Mouse (Mus musculus) forebrain, embryonic 13.5 days (tissue): ENCODE data around the gene 2410137M14Rik. TPM values are rescaled to one million over a fixed set of nuclear protein-coding genes. Genes with fewer than 3 reads are reported as not detected.
A peak's percentile ranks its signal among the peaks of the same experiment; 100 is the strongest.
"Not testable (repeated sequence)": the region's sequence is repeated elsewhere in the genome, so short reads cannot be mapped to it uniquely, and the experiment has no call there.

Experiments used
- ATAC-seq: fragments of 200-750 bp; cut with Nextera tagmentation; 2 replicates; pipeline ENCODE4 v1.8.0; 2017
- H3K27ac ChIP-seq: fragments of 300-500 bp; sonication (generic); 2 replicates; pipeline ENCODE4 v1.5.1; 2015; ENCODE audit warnings: inconsistent platforms, mild to moderate bottlenecking, moderate library complexity
- H3K27me3 ChIP-seq: fragments of 300-500 bp; sonication (generic); 2 replicates; pipeline ENCODE4 v1.6.1; 2015; ENCODE audit warnings: mild to moderate bottlenecking, inconsistent platforms
- H3K36me3 ChIP-seq: fragments of 300-500 bp; sonication (generic); 2 replicates; pipeline ENCODE4 v1.6.1; 2015; ENCODE audit warnings: mild to moderate bottlenecking, inconsistent platforms; ENCODE audit not compliant: poor library complexity, severe bottlenecking
- H3K4me1 ChIP-seq: fragments of 300-500 bp; sonication (generic); 2 replicates; pipeline ENCODE4 v1.6.1; 2015; ENCODE audit warnings: inconsistent platforms
- H3K4me2 ChIP-seq: fragments of 300-500 bp; sonication (generic); 2 replicates; pipeline ENCODE4 v1.6.1; 2015; ENCODE audit warnings: inconsistent platforms, mild to moderate bottlenecking, moderate library complexity
- H3K4me3 ChIP-seq: fragments of 300-500 bp; sonication (generic); 2 replicates; pipeline ENCODE4 v1.5.1; 2015; ENCODE audit warnings: mild to moderate bottlenecking, inconsistent platforms
- H3K9ac ChIP-seq: fragments of 300-500 bp; sonication (generic); 2 replicates; pipeline ENCODE4 v1.6.1; 2015; ENCODE audit warnings: mild to moderate bottlenecking, inconsistent platforms
- H3K9me3 ChIP-seq: fragments of 300-500 bp; sonication (generic); replicated peaks from 2 replicates; pipeline ENCODE4 v1.6.1; 2016; ENCODE audit warnings: inconsistent platforms
- WGBS: fragments of 180-500 bp; shearing (Covaris S2); methylation state at CpG from one replicate; pipeline ENCODE4 v1.1.7; 2015; 5-methylcytosine and 5-hydroxymethylcytosine counted together
- polyA plus RNA-seq: library from polyadenylated mRNA; unstranded; fragments of >200 nt; fragmentation: Nextera tagmentation; extraction: Ambion mirVana; gene quantifications from 2 replicates; pipeline ENCODE4 v1.2.1, GENCODE M21; 2015

Gene 2410137M14Rik
- 0.48 TPM in 1 of 2 replicates, not detected in the other for polyA plus RNA-seq

- ATAC-seq: no peak
- Histone ChIP-seq H3K4me2 (no peak within 1 kb of the TSS), H3K36me3 (no peaks in the 10 kb centered on the region)
Observed at GRCm38 (mm10) chr17:36981221-36981813, at the start of gene 2410137M14Rik. Gene 2410137M14Rik, minus strand, starts transcription at chr17:36981237.

GRCm38 (mm10) chr17:37029162-37029561 lies 48.1 kb upstream of the 2410137M14Rik start:
- ATAC-seq: peak; percentile 25
- 66% methylated on average over 8 of the region's 8 CpGs for WGBS
- H3K27me3 ChIP-seq: no peaks in the 10 kb centered on the region

More at GRCm38 (mm10) chr17:36981221-36981813, at the start of gene 2410137M14Rik:
- H3K9ac ChIP-seq: no peak within 1 kb of the TSS
- H3K27ac ChIP-seq: no peak within 1 kb of the TSS
- peaks cover 12% of the 10 kb centered on the region; the same call in 1 of the 2 replicates for H3K27me3 ChIP-seq
- 15% methylated on average over 18 of the region's 18 CpGs for WGBS
- H3K4me1 ChIP-seq: no peaks in the 10 kb centered on the region
- H3K9me3 ChIP-seq: no peaks in the 10 kb centered on the region
- no peak within 1 kb of the TSS for H3K4me3 ChIP-seq

GRCm38 (mm10) chr17:37028683-37029120 lies 47.7 kb upstream of the 2410137M14Rik start:
- no peaks in the 10 kb centered on the region for H3K36me3 ChIP-seq
- no peaks in the 10 kb centered on the region for H3K27me3 ChIP-seq
- peak overlapping the region; percentile 55 for H3K4me2 ChIP-seq
- no peaks in the 10 kb centered on the region for H3K9me3 ChIP-seq
- H3K4me1 ChIP-seq: peaks cover 4% of the 10 kb centered on the region
- peak overlapping the region; percentile 99 for H3K27ac ChIP-seq
- peak overlapping the region; percentile 42 for H3K4me3 ChIP-seq
- peak overlapping the region; percentile 68 for H3K9ac ChIP-seq
- peak; percentile 99 for ATAC-seq
- 0% methylated on average over 14 of the region's 14 CpGs for WGBS

More at GRCm38 (mm10) chr17:37029162-37029561, 48.1 kb upstream of the 2410137M14Rik start:
- H3K4me2 ChIP-seq: peak overlapping the region; percentile 55
- no peaks in the 10 kb centered on the region for H3K36me3 ChIP-seq
- H3K9me3 ChIP-seq: no peaks in the 10 kb centered on the region
- H3K4me3 ChIP-seq: peak overlapping the region; percentile 42
- H3K27ac ChIP-seq: peak overlapping the region; percentile 99
- H3K4me1 ChIP-seq: peaks cover 4% of the 10 kb centered on the region
- peak overlapping the region; percentile 68 for H3K9ac ChIP-seq

GRCm38 (mm10) chr17:37028212-37028611 lies 47.2 kb upstream of the 2410137M14Rik start:
- H3K27me3 ChIP-seq: no peaks in the 10 kb centered on the region
- peak overlapping the region; percentile 55 for H3K4me2 ChIP-seq
- ATAC-seq: no peak; the same call in none of the 2 replicates
- peak overlapping the region; percentile 42 for H3K4me3 ChIP-seq
- peak overlapping the region; percentile 99 for H3K27ac ChIP-seq
- peak overlapping the region; percentile 68 for H3K9ac ChIP-seq
- no peaks in the 10 kb centered on the region for H3K36me3 ChIP-seq
- 3% methylated on average over 10 of the region's 10 CpGs for WGBS
- peaks cover 4% of the 10 kb centered on the region for H3K4me1 ChIP-seq
- H3K9me3 ChIP-seq: no peaks in the 10 kb centered on the region

GRCm38 (mm10) chr17:37027486-37027885 lies 46.4 kb upstream of the 2410137M14Rik start:
- no peak overlapping the region for H3K9ac ChIP-seq
- H3K4me3 ChIP-seq: no peak overlapping the region
- H3K4me2 ChIP-seq: no peak overlapping the region
- H3K4me1 ChIP-seq: peaks cover 4% of the 10 kb centered on the region
- WGBS: 93% methylated on average over 4 of the region's 4 CpGs
- no peak for ATAC-seq
- H3K27ac ChIP-seq: peak overlapping the region; percentile 99
- no peaks in the 10 kb centered on the region for H3K36me3 ChIP-seq
- H3K27me3 ChIP-seq: no peaks in the 10 kb centered on the region
- no peaks in the 10 kb centered on the region for H3K9me3 ChIP-seq

- Histone ChIP-seq H3K27ac (no peak overlapping the region), H3K4me2 (no peak overlapping the region), H3K36me3 (no peaks in the 10 kb centered on the region), H3K27me3 (no peaks in the 10 kb centered on the region), H3K4me1 (peaks cover 4% of the 10 kb centered on the region), H3K9ac (no peak overlapping the region), H3K9me3 (no peaks in the 10 kb centered on the region), H3K4me3 (no peak overlapping the region)
- WGBS: 76% methylated on average over 2 of the region's 2 CpGs
- no peak for ATAC-seq
Observed at GRCm38 (mm10) chr17:37026425-37026824, 45.4 kb upstream of the 2410137M14Rik start.

GRCm38 (mm10) chr17:37022628-37023576 lies 41.9 kb upstream of the 2410137M14Rik start, which contains the start of gene Mog:
Gene Mog, minus strand, starts transcription at chr17:37023398.
- H3K4me3 ChIP-seq: no peak within 1 kb of the TSS
- no peak within 1 kb of the TSS for H3K4me2 ChIP-seq
- H3K9ac ChIP-seq: no peak within 1 kb of the TSS
- H3K9me3 ChIP-seq: no peaks in the 10 kb centered on the region
- H3K27ac ChIP-seq: no peak within 1 kb of the TSS
- H3K27me3 ChIP-seq: no peaks in the 10 kb centered on the region
- H3K4me1 ChIP-seq: 0 out of 2 replicates have a peak, but pooled peaks cover 2% of the 10 kb centered on the region
- no peak for ATAC-seq
- 77% methylated on average over 9 of the region's 9 CpGs for WGBS
- no peaks in the 10 kb centered on the region for H3K36me3 ChIP-seq

- ATAC-seq, H3K27ac ChIP-seq, H3K4me2 ChIP-seq, H3K27me3 ChIP-seq, H3K36me3 ChIP-seq, H3K9ac ChIP-seq, H3K9me3 ChIP-seq, H3K4me1 ChIP-seq, H3K4me3 ChIP-seq: not testable (repeated sequence)
- 89% methylated on average over 5 of the region's 5 CpGs for WGBS
Observed at GRCm38 (mm10) chr17:37019242-37019641, 38.2 kb upstream of the 2410137M14Rik start.

- Histone ChIP-seq H3K27ac (no peak overlapping the region), H3K4me3 (no peak overlapping the region), H3K9me3 (no peaks in the 10 kb centered on the region), H3K4me1 (0 out of 2 replicates have a peak, but pooled peaks cover 2% of the 10 kb centered on the region), H3K27me3 (no peaks in the 10 kb centered on the region), H3K36me3 (no peaks in the 10 kb centered on the region), H3K4me2 (no peak overlapping the region), H3K9ac (no peak overlapping the region)
- ATAC-seq: no peak
- WGBS: 48% methylated on average over 3 of the region's 3 CpGs
Observed at GRCm38 (mm10) chr17:37018328-37018727, 37.3 kb upstream of the 2410137M14Rik start.

- ATAC-seq: no peak
- H3K9me3 ChIP-seq: no peaks in the 10 kb centered on the region
Observed at GRCm38 (mm10) chr17:37016333-37016732, 35.3 kb upstream of the 2410137M14Rik start.

GRCm38 (mm10) chr17:37012141-37012540 lies 31.1 kb upstream of the 2410137M14Rik start:
- Histone ChIP-seq H3K4me1 (peaks cover 5% of the 10 kb centered on the region; the same call in 1 of the 2 replicates), H3K9ac (no peak overlapping the region), H3K4me2 (no peak overlapping the region), H3K27ac (no peak overlapping the region), H3K36me3 (peaks cover 52% of the 10 kb centered on the region), H3K9me3 (no peaks in the 10 kb centered on the region), H3K4me3 (no peak overlapping the region), H3K27me3 (no peaks in the 10 kb centered on the region)
- ATAC-seq: no peak
- 85% methylated on average over 5 of the region's 5 CpGs for WGBS

More at GRCm38 (mm10) chr17:37016333-37016732, 35.3 kb upstream of the 2410137M14Rik start:
- Histone ChIP-seq H3K27ac (no peak overlapping the region), H3K27me3 (no peaks in the 10 kb centered on the region), H3K4me1 (peaks cover 7% of the 10 kb centered on the region; the same call in 1 of the 2 replicates), H3K4me3 (no peak overlapping the region), H3K4me2 (no peak overlapping the region), H3K36me3 (peaks cover 10% of the 10 kb centered on the region), H3K9ac (no peak overlapping the region)

- WGBS: 74% methylated on average over 3 of the region's 3 CpGs
- Histone ChIP-seq H3K36me3 (peaks cover 56% of the 10 kb centered on the region), H3K4me3 (no peak overlapping the region), H3K27ac (no peak overlapping the region), H3K27me3 (no peaks in the 10 kb centered on the region), H3K9me3 (no peaks in the 10 kb centered on the region), H3K4me2 (no peak overlapping the region), H3K4me1 (peaks cover 5% of the 10 kb centered on the region; the same call in 1 of the 2 replicates), H3K9ac (no peak overlapping the region)
- ATAC-seq: no peak
Observed at GRCm38 (mm10) chr17:37011719-37012118, 30.7 kb upstream of the 2410137M14Rik start.
